In the genomic region with DNA sequence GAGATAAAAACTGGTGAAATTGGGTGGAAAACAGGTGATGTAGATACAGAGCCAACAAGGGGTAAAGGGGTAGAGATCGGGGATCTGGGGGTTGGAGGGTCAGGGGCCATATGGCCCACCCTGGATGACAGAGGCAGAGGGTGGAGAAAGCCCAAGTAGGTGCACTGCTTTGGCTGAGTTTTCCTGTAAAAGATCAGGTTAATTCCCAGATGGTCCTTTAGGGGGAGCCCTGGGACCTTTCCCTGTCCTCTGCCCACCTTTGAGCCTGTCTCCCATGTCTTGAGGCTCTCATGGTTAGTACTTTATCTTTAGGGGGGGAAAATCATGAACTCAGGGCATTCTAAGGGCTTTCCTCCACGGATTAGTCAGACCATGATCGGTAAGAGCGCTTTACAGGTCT, we compare ENCODE assay signal across 8 mouse cellular contexts.
DNase-seq lines count a peak whose midpoint lies in the region; ATAC-seq lines count a peak whose summit lies in the region.

No protein-coding gene starts in this region.

- no peak overlapping the region for H3K9ac ChIP-seq in kidney, embryonic 14.5 days (ENCODE audit: low read depth, low read length)

- no peaks in the 10 kb centered on the region for H3K9me3 ChIP-seq in kidney, embryonic 14.5 days (ENCODE audit: control insufficient read depth, low read length)

- H3K4me2 ChIP-seq in kidney, embryonic 14.5 days (replicated peaks; ENCODE audit: low read depth, low read length): no peak overlapping the region

- no peaks in the 10 kb centered on the region for H3K36me3 ChIP-seq in kidney, embryonic 14.5 days (ENCODE audit: control insufficient read depth, insufficient read depth, low read length)

- H3K27me3 ChIP-seq in kidney, embryonic 14.5 days (ENCODE audit: control insufficient read depth, insufficient read depth, low read length): no peaks in the 10 kb centered on the region

- H3K27ac ChIP-seq in kidney, embryonic 14.5 days (ENCODE audit: low read depth, low read length): no peak overlapping the region

- peak; percentile 27 to 84 for DNase-seq in adrenal gland, adult (ENCODE audit: inconsistent age in 2 of 2, low spot score in 1 of 2)
- no peak for DNase-seq in adrenal gland, adult 8-10 months
- DNase-seq in ovary, postnatal 14 days (ENCODE audit: low spot score): peak; percentile 14
- DNase-seq in ovary, adult 18-20 months (ENCODE audit: low spot score): no peak
- DNase-seq in embryo, embryonic 10 days (ENCODE audit: low spot score): peak; percentile 25
- DNase-seq in testis, postnatal 14 days (ENCODE audit: low spot score): peak; percentile 7

- ATAC-seq in kidney, embryonic 14.5 days (ENCODE audit: low FRiP score, low TSS enrichment): 0 out of 2 replicates have a peak, but pooled peaks have one; percentile 46
- ATAC-seq in megakaryocyte-erythroid progenitor cell, adult 5-6 weeks (replicated peaks; ENCODE audit: low FRiP score, low TSS enrichment, poor library complexity, severe bottlenecking): peak; percentile 93

- 24% methylated on average over 4 of the region's 4 CpGs for WGBS in kidney, embryonic 14.5 days

- no peak overlapping the region for H3K4me3 ChIP-seq in kidney, embryonic 14.5 days (ENCODE audit: low read length)

- H3K4me1 ChIP-seq in kidney, embryonic 14.5 days (ENCODE audit: control insufficient read depth, insufficient read depth, low read length): no peaks in the 10 kb centered on the region

Comparison
In these comparisons a context has a peak if more than half of its experiments do, and no peak if none do; other contexts are left out.
1. DNase-seq: peak in adrenal gland, adult (2 of 2), ovary, postnatal 14 days (single experiment), embryo, embryonic 10 days (single experiment) and testis, postnatal 14 days (single experiment); none in adrenal gland, adult 8-10 months (single experiment) and ovary, adult 18-20 months (single experiment).